Mouse (Mus musculus) lung, adult 2 months (tissue): ENCODE data around the gene Smurf1. TPM values are rescaled to one million over a fixed set of nuclear protein-coding genes. Genes with fewer than 3 reads are reported as not detected.

Source experiments
- DNase-seq: peaks from one replicate; pipeline ENCODE4 v3.0.0; 2022
- H3K4me1 ChIP-seq: fragments of 200-500 bp; 2 replicates; pipeline ENCODE4 v1.6.1; 2011; ENCODE audit warnings: low read length; ENCODE audit not compliant: control insufficient read depth, insufficient read depth
- H3K4me3 ChIP-seq: fragments of 200-500 bp; replicated peaks from 2 replicates; pipeline ENCODE3; 2011; ENCODE audit warnings: low read depth, mild to moderate bottlenecking, control low read depth, low read length; ENCODE audit errors: extremely low read depth
- CTCF ChIP-seq: fragments of 200-500 bp; IDR thresholded peaks from 2 replicates; pipeline ENCODE4 v1.5.1; 2011; ENCODE audit warnings: mild to moderate bottlenecking, low read length, control low read depth; ENCODE audit not compliant: insufficient read depth
- POLR2A ChIP-seq: fragments of 200-500 bp; IDR thresholded peaks from 2 replicates; pipeline ENCODE4 v1.6.1; 2011; ENCODE audit warnings: low read depth, mild to moderate bottlenecking, control low read depth, low read length, borderline replicate concordance; ENCODE audit errors: extremely low read depth
- WGBS: fragments of 180-500 bp; shearing (Covaris S2); methylation state at CpG from one replicate; pipeline ENCODE4 v1.1.7; 2018; 5-methylcytosine and 5-hydroxymethylcytosine counted together
- polyA plus RNA-seq: library from polyadenylated mRNA; depleted of rRNA; stranded (reverse); fragments of >200 nt; gene quantifications from 2 replicates; pipeline ENCODE4 v1.2.3, GENCODE M21; 2012

The Smurf1 gene
- polyA plus RNA-seq, 1 experiment = 33.5 TPM

DNA sequence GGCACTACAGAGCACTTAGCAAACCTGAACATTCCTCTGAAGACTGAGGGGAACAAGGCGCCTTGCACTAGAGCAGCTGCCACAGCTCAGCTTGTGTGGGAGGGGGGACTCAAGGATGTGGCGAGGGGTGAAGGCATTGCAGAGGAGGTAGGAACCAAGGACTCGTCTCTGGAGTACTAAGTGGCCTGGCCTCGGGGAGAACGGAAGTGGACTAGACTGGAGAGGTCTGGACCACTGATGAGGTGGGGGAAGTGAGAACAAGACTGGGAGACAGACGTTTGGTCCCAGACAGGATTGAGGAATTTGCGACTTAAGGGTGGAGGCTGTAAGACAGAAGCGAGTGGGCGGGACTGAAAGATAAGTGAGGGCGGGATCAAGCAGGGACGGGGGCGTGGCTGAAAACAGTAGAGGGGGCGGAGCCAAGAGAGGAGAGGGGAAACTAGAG lies 1.8 kb downstream of the Smurf1 start:
- DNase-seq = peak; percentile 58
- peak overlapping the region; percentile 44 for H3K4me3 ChIP-seq
- WGBS = 5% methylated on average over 13 of the region's 13 CpGs

DNA sequence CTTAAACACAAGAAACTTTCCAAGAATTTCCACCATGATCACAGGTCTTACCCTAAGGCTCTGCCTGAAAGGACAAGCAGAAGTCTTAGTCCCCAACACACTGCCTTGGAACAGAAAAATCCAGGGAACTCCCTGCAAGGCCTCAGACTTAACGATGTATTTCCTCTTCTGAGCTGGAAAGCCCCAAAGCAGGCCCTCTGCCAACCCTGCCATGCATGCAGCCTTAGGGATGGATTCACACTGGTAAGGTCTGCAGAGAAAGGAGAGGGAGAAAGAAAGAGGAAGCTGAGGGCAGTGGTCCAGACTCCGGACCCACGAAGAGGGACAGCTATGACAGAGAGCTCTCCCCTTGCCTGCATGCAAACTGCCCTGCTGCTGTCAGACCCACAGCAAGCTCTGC lies 2.2 kb downstream of the Smurf1 start:
- TF ChIP-seq POLR2A (no peak), CTCF (no peak)
- no peak for DNase-seq
- 3% methylated on average over 3 of the region's 3 CpGs for WGBS
- H3K4me3 ChIP-seq = no peak overlapping the region
- peaks cover 27% of the 10 kb centered on the region for H3K4me1 ChIP-seq

More for the DNA sequence above, 1.8 kb downstream of the Smurf1 start:
- peaks cover 27% of the 10 kb centered on the region for H3K4me1 ChIP-seq
- TF ChIP-seq POLR2A (0 out of 2 replicates have a peak, but pooled peaks have one; percentile 9), CTCF (no peak)

DNA sequence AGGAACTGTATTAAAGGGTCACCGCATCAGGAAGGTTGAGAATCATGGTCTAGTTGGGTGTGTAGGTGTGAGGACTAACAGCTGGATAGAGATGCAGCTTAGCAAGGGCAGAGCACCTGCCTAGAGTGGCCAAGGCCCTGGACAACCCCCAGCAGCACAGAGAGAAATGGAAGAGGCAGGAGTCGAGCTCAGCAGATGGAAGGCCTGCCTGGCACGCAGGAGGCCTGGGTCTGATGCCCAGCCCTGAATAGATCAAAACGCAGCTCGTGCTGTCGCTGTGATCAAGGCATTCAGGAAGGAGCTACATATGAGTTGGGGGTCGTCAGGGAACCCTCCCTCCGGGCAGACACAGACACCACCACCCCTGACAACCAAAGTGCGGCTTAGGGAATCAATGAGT lies 7.4 kb downstream of the Smurf1 start:
- no peak for DNase-seq
- Histone ChIP-seq H3K4me3 (no peak overlapping the region), H3K4me1 (peaks cover 13% of the 10 kb centered on the region)
- TF ChIP-seq POLR2A (no peak), CTCF (no peak)
- WGBS = 70% methylated on average over 9 of the region's 9 CpGs

DNA sequence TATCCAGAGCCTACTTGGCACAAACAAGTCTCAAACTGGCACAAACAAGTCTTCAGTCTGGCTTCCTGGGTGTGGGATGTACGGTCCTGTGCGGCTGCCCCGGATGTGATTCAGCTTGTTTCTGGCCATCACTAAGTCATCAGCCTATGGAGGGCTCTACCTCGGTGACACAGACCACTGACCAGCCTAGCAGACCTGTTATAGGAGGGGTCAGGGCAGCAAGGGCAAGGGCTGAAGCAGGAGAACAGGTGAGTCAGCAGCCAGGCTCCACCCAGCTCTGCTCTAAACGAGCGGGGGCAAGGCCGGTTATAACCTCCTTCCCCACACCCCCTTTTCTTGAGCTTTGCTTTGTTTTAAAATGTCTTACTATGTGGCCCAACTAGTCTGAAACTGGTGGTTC lies 11.2 kb downstream of the Smurf1 start:
- H3K4me1 ChIP-seq = peaks cover 3% of the 10 kb centered on the region; the same call in 1 of the 2 replicates
- no peak for TF ChIP-seq POLR2A
- TF ChIP-seq CTCF = no peak
- H3K4me3 ChIP-seq = no peak overlapping the region
- 41% methylated on average over 7 of the region's 7 CpGs for WGBS
- DNase-seq = no peak

DNA sequence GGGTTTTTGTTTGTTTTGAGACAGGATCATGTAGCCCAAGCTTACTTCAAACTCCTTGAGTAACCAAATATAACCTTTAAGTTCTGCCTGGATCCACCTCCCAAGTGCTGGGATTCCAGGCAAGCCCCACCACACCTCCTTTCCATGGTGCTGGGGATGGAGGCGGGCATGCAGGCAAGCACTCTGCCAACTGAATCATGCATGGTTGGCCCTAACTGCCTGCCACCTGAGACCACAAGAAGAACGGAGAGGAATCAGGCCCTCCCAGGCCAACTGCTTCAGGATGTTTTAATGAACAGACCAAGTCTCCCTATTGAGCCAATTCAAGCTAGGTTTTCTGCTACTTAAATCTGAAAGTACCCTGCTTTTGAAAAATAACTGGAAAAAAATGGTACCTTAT lies 13.1 kb downstream of the Smurf1 start:
- WGBS = 63% methylated on average over 2 of the region's 2 CpGs
- peaks cover 9% of the 10 kb centered on the region for H3K4me1 ChIP-seq
- DNase-seq = no peak
- H3K4me3 ChIP-seq = no peak overlapping the region
- no peak for TF ChIP-seq CTCF
- no peak for TF ChIP-seq POLR2A

DNA sequence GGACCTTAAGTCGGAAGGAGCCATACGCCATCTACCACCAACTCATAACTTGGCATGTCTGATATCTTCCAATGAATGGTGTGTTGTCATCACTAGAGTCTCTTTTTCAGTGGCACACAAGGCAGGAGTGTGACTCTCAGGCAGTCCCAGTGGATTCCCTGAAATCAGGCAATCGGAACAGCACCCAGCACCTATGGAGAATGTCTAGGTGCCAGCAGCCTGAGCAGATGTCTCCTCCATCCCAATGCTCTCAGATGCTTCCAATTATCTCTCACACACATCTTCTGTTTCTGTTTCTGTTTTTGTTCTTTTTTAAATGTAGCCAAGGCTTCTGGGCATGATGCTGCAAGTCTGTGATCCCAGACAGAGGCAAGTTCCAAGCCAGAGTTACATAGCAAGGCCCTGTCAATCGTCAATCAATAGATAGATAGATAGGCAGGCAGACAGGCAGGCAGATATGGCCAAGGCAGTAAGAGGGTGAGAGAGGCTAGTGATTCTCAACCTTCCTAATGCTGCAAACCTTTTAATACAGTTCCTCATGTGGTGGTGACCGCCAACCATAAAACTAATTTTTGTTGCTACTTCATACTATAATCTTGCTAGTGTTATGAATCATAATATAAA lies 15.1 kb downstream of the Smurf1 start:
- WGBS = 92% methylated on average over 5 of the region's 5 CpGs
- Histone ChIP-seq H3K4me3 (no peak overlapping the region), H3K4me1 (peaks cover 20% of the 10 kb centered on the region)
- DNase-seq = no peak
- no peak for TF ChIP-seq POLR2A
- no peak for TF ChIP-seq CTCF

DNA sequence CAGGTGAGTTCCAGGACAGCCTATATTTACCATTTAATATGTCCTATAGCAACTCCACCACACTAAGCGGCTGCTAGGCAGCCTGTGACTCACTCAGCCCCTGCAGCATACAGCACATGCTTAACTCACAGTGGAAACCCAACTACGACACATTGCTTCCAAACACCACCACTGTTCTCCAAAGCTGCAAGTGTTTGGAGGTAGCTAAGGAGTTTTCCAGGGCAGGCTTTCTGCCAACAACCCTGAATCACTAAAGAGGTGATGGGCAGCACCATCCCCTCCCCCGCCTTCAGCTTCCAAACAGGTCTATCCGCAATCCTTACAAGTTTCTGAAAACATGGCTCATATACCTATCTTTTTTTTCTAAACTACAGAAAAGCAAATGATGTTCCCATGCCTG lies 15.8 kb downstream of the Smurf1 start:
- Histone ChIP-seq H3K4me3 (no peak overlapping the region), H3K4me1 (peaks cover 26% of the 10 kb centered on the region)
- DNase-seq = no peak
- 71% methylated on average over 4 of the region's 4 CpGs for WGBS
- TF ChIP-seq CTCF (no peak), POLR2A (no peak)

DNA sequence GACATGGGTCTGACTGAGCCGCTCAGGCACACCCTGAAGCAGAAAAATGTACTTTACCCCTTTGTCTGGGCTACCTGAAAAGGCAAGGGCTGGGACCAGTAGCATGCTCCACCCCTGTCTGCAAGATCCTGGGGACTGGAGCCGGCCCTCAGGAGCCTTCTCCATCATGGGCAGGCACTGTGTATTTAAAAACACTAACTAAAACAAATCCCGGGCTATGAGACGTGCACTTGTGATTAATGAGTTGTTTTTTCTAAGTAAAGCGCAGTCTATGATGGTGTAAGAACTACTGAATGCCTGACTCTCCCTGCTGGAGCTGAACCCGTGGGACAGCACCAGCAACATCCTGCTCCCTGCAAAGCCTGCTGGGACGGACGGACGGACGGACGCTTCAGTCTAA lies 17.2 kb downstream of the Smurf1 start:
- DNase-seq = no peak
- Histone ChIP-seq H3K4me1 (peaks cover 36% of the 10 kb centered on the region), H3K4me3 (no peak overlapping the region)
- 26% methylated on average over 11 of the region's 11 CpGs for WGBS
- TF ChIP-seq CTCF = no peak
- TF ChIP-seq POLR2A = no peak

DNA sequence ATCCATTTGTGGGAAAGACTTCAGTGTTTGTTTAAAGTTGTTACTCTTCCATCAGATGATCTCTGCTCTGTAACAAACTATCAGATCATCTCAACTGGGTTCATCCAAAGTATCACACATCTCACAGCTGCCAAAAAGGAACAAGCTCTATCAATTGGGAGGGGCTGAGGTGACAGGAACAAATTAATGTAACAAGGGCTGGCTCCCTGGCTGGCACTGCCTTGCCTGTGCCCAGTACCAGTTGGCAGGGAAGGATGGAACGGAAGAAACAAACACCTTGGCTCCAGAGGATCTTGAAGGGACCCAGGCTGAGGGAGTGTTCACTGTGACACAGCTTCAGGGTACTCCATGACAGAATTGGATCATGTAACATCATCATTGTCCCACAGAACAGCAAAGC lies 17.6 kb downstream of the Smurf1 start:
- no peak overlapping the region for H3K4me3 ChIP-seq
- 29% methylated on average over 1 of the region's 1 CpGs for WGBS
- no peak for DNase-seq
- peaks cover 38% of the 10 kb centered on the region for H3K4me1 ChIP-seq
- no peak for TF ChIP-seq POLR2A
- TF ChIP-seq CTCF = no peak

DNA sequence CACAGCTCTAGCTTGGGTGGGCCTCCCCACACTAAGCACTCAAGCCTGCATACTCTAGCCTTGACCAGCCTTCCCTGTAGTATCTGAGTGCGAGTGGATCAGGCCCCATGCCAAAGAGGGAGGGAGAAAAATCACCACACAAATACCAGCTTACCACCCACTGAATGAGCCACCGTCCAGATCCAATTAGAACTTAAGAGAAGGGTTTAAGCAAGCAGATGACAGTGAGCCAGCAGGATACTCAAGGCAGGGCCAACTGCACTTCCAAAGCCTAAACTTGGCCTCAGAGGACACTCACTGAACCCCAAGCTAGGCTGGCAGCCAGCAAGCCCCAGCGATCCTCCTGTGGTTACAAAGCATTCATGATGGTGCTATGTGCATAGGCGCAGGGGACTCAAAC lies 19.6 kb downstream of the Smurf1 start:
- Histone ChIP-seq H3K4me1 (peaks cover 38% of the 10 kb centered on the region), H3K4me3 (no peak overlapping the region)
- peak; percentile 66 for DNase-seq
- TF ChIP-seq POLR2A (no peak), CTCF (no peak)
- 40% methylated on average over 4 of the region's 4 CpGs for WGBS

DNA sequence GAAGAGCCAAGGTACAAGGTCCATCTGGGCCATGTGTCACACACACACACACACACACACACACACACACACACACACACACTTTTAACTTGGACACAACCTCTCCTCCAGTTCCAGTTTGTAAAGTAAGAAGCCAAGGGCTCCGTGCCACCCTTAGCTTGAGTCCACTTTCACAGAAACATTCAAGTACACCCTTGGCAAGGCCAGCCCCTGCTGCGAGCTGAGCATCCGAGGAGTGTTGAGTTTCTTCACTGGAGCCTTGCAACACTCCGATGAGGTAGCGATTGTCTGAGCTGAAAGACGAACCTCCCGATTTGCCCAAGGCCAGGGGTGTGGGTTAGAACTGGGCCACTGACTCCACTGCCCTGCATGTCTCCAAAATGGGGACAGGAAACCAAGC lies 20.7 kb downstream of the Smurf1 start:
- no peak for TF ChIP-seq POLR2A
- TF ChIP-seq CTCF = no peak
- peaks cover 41% of the 10 kb centered on the region for H3K4me1 ChIP-seq
- no peak overlapping the region for H3K4me3 ChIP-seq
- DNase-seq = no peak
- 50% methylated on average over 7 of the region's 7 CpGs for WGBS
